Mouse (Mus musculus) adrenal gland, postnatal 25 days (tissue): ENCODE data around the gene Stk31. TPM values are rescaled to one million over a fixed set of nuclear protein-coding genes. Genes with fewer than 3 reads are reported as not detected.

Experiments
- total RNA-seq: library from RNA; stranded (reverse); gene quantifications from 2 replicates; pipeline ENCODE4 v1.2.3, GENCODE M21; 2021

Gene Stk31
- total RNA-seq, 1 experiment from 2014 or later = 0.55 TPM

Other genes with a start within 250 kb of the Stk31 start
- 1.0 and 1.2 TPM in 2 replicates for gene Igf2bp3, start 180.6 kb upstream of the Stk31 start, total RNA-seq
- 69.3 and 95.8 TPM in 2 replicates for gene Tra2a, start 131.6 kb upstream of the Stk31 start, total RNA-seq
- gene Ccdc126, start 76.3 kb upstream of the Stk31 start, total RNA-seq = 15.2 and 18.9 TPM in 2 replicates
- gene Fam221a, start 27.9 kb upstream of the Stk31 start, total RNA-seq = 2.1 and 2.7 TPM in 2 replicates